Mouse (Mus musculus): ENCODE results near the gene Gm37240.

Gene Gm37240

GRCm38 (mm10) chr3:85012889-85013288 is 874.4 kb downstream of the Gm37240 start:
- in situ Hi-C loops (cut with MboI; ENCODE audit: low sequenced_read_pairs) = no loop called here

GRCm38 (mm10) chr3:85005257-85005656 is 882.1 kb downstream of the Gm37240 start:
- in situ Hi-C loops (cut with MboI; ENCODE audit: low sequenced_read_pairs) = no loop called here

GRCm38 (mm10) chr3:84988880-84989279 is 898.4 kb downstream of the Gm37240 start:
- in situ Hi-C loops (cut with MboI; ENCODE audit: low sequenced_read_pairs) = no loop called here

- in situ Hi-C loops (cut with MboI; ENCODE audit: low sequenced_read_pairs) = no loop called here
Observed at GRCm38 (mm10) chr3:84985121-84985625, 902.1 kb downstream of the Gm37240 start.

- in situ Hi-C loops (cut with MboI; ENCODE audit: low sequenced_read_pairs) = no loop called here
Observed at GRCm38 (mm10) chr3:84982688-84983087, 904.6 kb downstream of the Gm37240 start.

- in situ Hi-C loops (cut with MboI; ENCODE audit: low sequenced_read_pairs) = no loop called here
Observed at GRCm38 (mm10) chr3:84980158-84980557, 907.2 kb downstream of the Gm37240 start.

- in situ Hi-C loops (cut with MboI; ENCODE audit: low sequenced_read_pairs) = no loop called here
Observed at GRCm38 (mm10) chr3:84978676-84979075, 908.6 kb downstream of the Gm37240 start.

- in situ Hi-C loops (cut with MboI; ENCODE audit: low sequenced_read_pairs) = no loop called here
Observed at GRCm38 (mm10) chr3:84974193-84974592, 913.1 kb downstream of the Gm37240 start.

- in situ Hi-C loops (cut with MboI; ENCODE audit: low sequenced_read_pairs) = no loop called here
Observed at GRCm38 (mm10) chr3:84972881-84973280, 914.4 kb downstream of the Gm37240 start.

GRCm38 (mm10) chr3:84971561-84971960 is 915.8 kb downstream of the Gm37240 start:
- in situ Hi-C loops (cut with MboI; ENCODE audit: low sequenced_read_pairs) = no loop called here

- in situ Hi-C loops (cut with MboI; ENCODE audit: low sequenced_read_pairs) = no loop called here
Observed at GRCm38 (mm10) chr3:84967364-84967763, 920.0 kb downstream of the Gm37240 start.

GRCm38 (mm10) chr3:84965156-84965555 is 922.2 kb downstream of the Gm37240 start:
- in situ Hi-C loops (cut with MboI; ENCODE audit: low sequenced_read_pairs) = no loop called here

- in situ Hi-C loops (cut with MboI; ENCODE audit: low sequenced_read_pairs) = no loop called here
Observed at GRCm38 (mm10) chr3:84955857-84956256, 931.5 kb downstream of the Gm37240 start.

- in situ Hi-C loops (cut with MboI; ENCODE audit: low sequenced_read_pairs) = no loop called here
Observed at GRCm38 (mm10) chr3:84955011-84955775, 932.1 kb downstream of the Gm37240 start.

GRCm38 (mm10) chr3:84952585-84953187 is 934.6 kb downstream of the Gm37240 start:
- in situ Hi-C loops (cut with MboI; ENCODE audit: low sequenced_read_pairs) = no loop called here

GRCm38 (mm10) chr3:84952135-84952534 is 935.2 kb downstream of the Gm37240 start:
- in situ Hi-C loops (cut with MboI; ENCODE audit: low sequenced_read_pairs) = no loop called here

- in situ Hi-C loops (cut with MboI; ENCODE audit: low sequenced_read_pairs) = no loop called here
Observed at GRCm38 (mm10) chr3:84951698-84952097, 935.6 kb downstream of the Gm37240 start.

GRCm38 (mm10) chr3:84949387-84949786 is 937.9 kb downstream of the Gm37240 start:
- in situ Hi-C loops (cut with MboI; ENCODE audit: low sequenced_read_pairs) = loop anchor here (25.0 kb wide), 1 partner anchor 613 kb away; the partner anchor contains the start of gene Gatb

GRCm38 (mm10) chr3:84946381-84946780 is 940.9 kb downstream of the Gm37240 start:
- in situ Hi-C loops (cut with MboI; ENCODE audit: low sequenced_read_pairs) = loop anchor here (25.0 kb wide), 1 partner anchor 616 kb away; the partner anchor contains the start of gene Gatb

GRCm38 (mm10) chr3:84944933-84945332 is 942.4 kb downstream of the Gm37240 start:
- in situ Hi-C loops (cut with MboI; ENCODE audit: low sequenced_read_pairs) = loop anchor here (25.0 kb wide), 1 partner anchor 617 kb away; the partner anchor contains the start of gene Gatb

- in situ Hi-C loops (cut with MboI; ENCODE audit: low sequenced_read_pairs) = loop anchor here (25.0 kb wide), 1 partner anchor 625 kb away; the partner anchor contains the start of gene Gatb
Observed at GRCm38 (mm10) chr3:84937360-84938355, 949.7 kb downstream of the Gm37240 start.
